Mouse (Mus musculus): ENCODE measurements at regions not wholly inside any gene's neighbourhood (a gene's known extent, or its start where the extent isn't known, plus 50 kb on each side); places are given as distances from the start of the nearest gene placed in this dataset.

- no peak for DNase-seq
Observed at GRCm38 (mm10) chr10:68842023-68842735, 118.7 kb downstream of the Tmem26 start.

GRCm38 (mm10) chr10:68844066-68844465 is 120.6 kb downstream of the Tmem26 start:
- no peak for DNase-seq

GRCm38 (mm10) chr10:68844596-68844995 is 121.2 kb downstream of the Tmem26 start:
- DNase-seq: no peak

- no peak for DNase-seq
Observed at GRCm38 (mm10) chr10:68851153-68851552, 127.7 kb downstream of the Tmem26 start.

GRCm38 (mm10) chr10:68855934-68856891 is 132.8 kb downstream of the Tmem26 start:
- DNase-seq: no peak

GRCm38 (mm10) chr10:68864606-68865378 is 141.3 kb downstream of the Tmem26 start:
- DNase-seq: no peak

GRCm38 (mm10) chr10:68865776-68866175 is 142.3 kb downstream of the Tmem26 start:
- DNase-seq: no peak

GRCm38 (mm10) chr10:68867361-68867760 is 143.9 kb downstream of the Tmem26 start:
- DNase-seq: no peak

- DNase-seq: no peak
Observed at GRCm38 (mm10) chr10:68872102-68872501, 148.7 kb downstream of the Tmem26 start.

- no peak for DNase-seq
Observed at GRCm38 (mm10) chr10:68875641-68876040, 152.2 kb downstream of the Tmem26 start.

GRCm38 (mm10) chr10:68893100-68893841 is 169.8 kb downstream of the Tmem26 start:
- no peak for DNase-seq

GRCm38 (mm10) chr10:68894121-68894520 is 170.7 kb downstream of the Tmem26 start:
- DNase-seq: no peak

- DNase-seq: no peak
Observed at GRCm38 (mm10) chr10:68897524-68897923, 174.1 kb downstream of the Tmem26 start.

- DNase-seq: no peak
Observed at GRCm38 (mm10) chr10:68901168-68901567, 177.7 kb downstream of the Tmem26 start.

- DNase-seq: peak; percentile 24
Observed at GRCm38 (mm10) chr10:68902670-68903069, 179.2 kb downstream of the Tmem26 start.

- DNase-seq: no peak
Observed at GRCm38 (mm10) chr10:68904337-68904736, 180.9 kb downstream of the Tmem26 start.

- peak; percentile 20 for DNase-seq
Observed at GRCm38 (mm10) chr10:68908236-68908635, 184.8 kb downstream of the Tmem26 start.

- no peak for DNase-seq
Observed at GRCm38 (mm10) chr10:68909018-68909417, 185.6 kb downstream of the Tmem26 start.

GRCm38 (mm10) chr10:68916147-68916546 is 192.7 kb downstream of the Tmem26 start:
- no peak for DNase-seq

GRCm38 (mm10) chr10:68935843-68936242 is 212.4 kb downstream of the Tmem26 start:
- DNase-seq: no peak

GRCm38 (mm10) chr10:68943239-68943638 is 208.0 kb upstream of the Rhobtb1 start:
- DNase-seq: no peak

- DNase-seq: no peak
Observed at GRCm38 (mm10) chr10:68956539-68956938, 194.7 kb upstream of the Rhobtb1 start.
